ENCODE assay signal across 8 mouse cellular contexts in the genomic region with DNA sequence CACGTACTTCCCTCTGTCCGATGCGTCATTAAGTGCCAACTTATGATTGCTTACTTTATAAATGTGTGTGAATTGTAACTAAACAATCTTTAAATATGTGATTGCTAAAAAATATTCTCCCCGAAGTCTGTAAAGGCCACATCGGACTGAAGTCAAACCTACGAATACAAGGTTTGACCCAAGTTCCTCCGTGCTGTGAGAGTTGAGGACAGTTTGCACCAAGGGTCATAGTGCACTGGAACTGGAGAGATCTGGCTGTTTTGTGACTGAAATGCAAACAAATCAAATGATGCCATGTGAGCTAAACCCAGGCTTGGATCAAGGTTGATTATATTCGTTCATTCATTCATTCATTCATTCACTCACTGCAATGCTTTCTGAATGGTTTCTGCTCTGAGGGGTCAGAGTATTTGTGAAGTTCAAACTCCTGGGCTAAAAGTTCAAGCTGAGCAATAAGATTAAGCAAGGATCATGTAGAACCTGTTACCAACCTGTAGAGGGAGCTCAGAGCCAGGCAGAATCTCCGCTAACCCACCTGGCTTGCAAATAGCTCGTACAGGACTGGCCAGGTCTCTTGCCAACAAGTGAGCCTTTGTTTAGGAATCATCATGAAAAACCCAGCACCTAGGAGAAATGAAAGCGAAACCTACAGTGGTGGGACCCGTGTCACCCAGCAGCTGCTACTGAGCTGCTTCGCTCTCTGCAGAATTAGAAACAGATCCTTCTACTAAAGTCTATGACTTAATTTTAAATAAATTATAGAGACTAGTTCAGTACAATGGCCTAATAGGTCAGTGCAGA.
A peak's percentile ranks its signal among the peaks of the same experiment; 100 is the strongest.
DNase-seq lines count a peak whose midpoint lies in the region; ATAC-seq and TF ChIP-seq lines count a peak whose summit lies in the region.

No protein-coding gene starts in this region.

- peak; percentile 82 for DNase-seq in CH12.LX (ENCODE audit: extremely low read depth)
- peak; percentile 43 for DNase-seq in adrenal gland, postnatal 25 days
- peak; percentile 70 to 80 for DNase-seq in lung, adult 18-20 months
- DNase-seq in thymus, adult 2 months: peak; percentile 45

- dilution Hi-C loops in CH12.LX (cut with MboI; ENCODE audit: extremely low pct_ligation_motif_present, extremely low pct_unique_long_range_greater_than_20kb, low sequenced_read_pairs): no loop called here

- no peak for TF ChIP-seq EP300 in CH12.LX (IDR thresholded peaks at IDR 0.05; ENCODE audit: low read length)

- no peaks in the 10 kb centered on the region for H3K27me3 ChIP-seq in CH12.LX (replicated peaks)
- H3K27me3 ChIP-seq in embryonic facial prominence, embryonic 15.5 days: no peaks in the 10 kb centered on the region
- H3K27me3 ChIP-seq in heart, embryonic 14.5 days (ENCODE audit: control insufficient read depth, insufficient read depth, low read length): no peaks in the 10 kb centered on the region
- H3K27me3 ChIP-seq in kidney, embryonic 16.5 days (ENCODE audit: insufficient read depth, low read length): no peaks in the 10 kb centered on the region
- no peaks in the 10 kb centered on the region for H3K27me3 ChIP-seq in neural tube, embryonic 12.5 days (replicated peaks)
- no peaks in the 10 kb centered on the region for H3K27me3 ChIP-seq in thymus, adult 2 months (ENCODE audit: control insufficient read depth, insufficient read depth, low read length)

- no peaks in the 10 kb centered on the region for H3K79me2 ChIP-seq in CH12.LX (replicated peaks; ENCODE audit: control insufficient read depth, extremely low read depth, insufficient read depth, poor library complexity, severe bottlenecking)

- peaks cover 2% of the 10 kb centered on the region for H3K9me3 ChIP-seq in CH12.LX (replicated peaks; ENCODE audit: low read length)
- no peaks in the 10 kb centered on the region for H3K9me3 ChIP-seq in embryonic facial prominence, embryonic 15.5 days (replicated peaks)
- 0 out of 2 replicates have a peak, but pooled peaks cover 2% of the 10 kb centered on the region for H3K9me3 ChIP-seq in heart, embryonic 14.5 days (ENCODE audit: control insufficient read depth, low read length)
- H3K9me3 ChIP-seq in kidney, embryonic 16.5 days (ENCODE audit: low read length): no peaks in the 10 kb centered on the region
- H3K9me3 ChIP-seq in neural tube, embryonic 12.5 days: no peaks in the 10 kb centered on the region

- H3K27ac ChIP-seq in CH12.LX (ENCODE audit: insufficient read depth, low read depth): no peak overlapping the region
- H3K27ac ChIP-seq in embryonic facial prominence, embryonic 15.5 days (replicated peaks): no peak overlapping the region; the same call in 1 of the 2 replicates
- H3K27ac ChIP-seq in heart, embryonic 14.5 days (replicated peaks in 1 of 2; ENCODE audit: control insufficient read depth in 1 of 2, insufficient read depth in 1 of 2, low read depth in 2 of 2, low read length in 2 of 2): no peak overlapping the region
- H3K27ac ChIP-seq in kidney, embryonic 16.5 days (ENCODE audit: low read length): no peak overlapping the region
- H3K27ac ChIP-seq in neural tube, embryonic 12.5 days: no peak overlapping the region
- H3K27ac ChIP-seq in thymus, adult 2 months (ENCODE audit: control insufficient read depth, insufficient read depth, low read length): no peak overlapping the region

- peak; percentile 69 to 83 for TF ChIP-seq CTCF in CH12.LX (conservative IDR thresholded peaks at IDR 0.05 in 1 of 2, IDR thresholded peaks at IDR 0.05 in 1 of 2; ENCODE audit: low read depth in 2 of 2, low read length in 2 of 2)
- TF ChIP-seq CTCF in thymus, adult 2 months (IDR thresholded peaks at IDR 0.05; ENCODE audit: borderline replicate concordance, control insufficient read depth, extremely low read depth, insufficient read depth, low read length, poor library complexity): no peak

- in situ Hi-C loops in CH12.LX (cut with MboI; ENCODE audit: low pct_ligation_motif_present, low pct_unique_long_range_greater_than_20kb, low sequenced_read_pairs): loop anchor here (25.0 kb wide), 1 partner anchor 333 kb away; no protein-coding TSS in a partner anchor

- 0 out of 2 replicates have a peak overlapping the region, but pooled peaks have one; percentile 14 for H3K9ac ChIP-seq in CH12.LX (ENCODE audit: insufficient read depth, low read depth)
- H3K9ac ChIP-seq in embryonic facial prominence, embryonic 15.5 days: no peak overlapping the region
- H3K9ac ChIP-seq in heart, embryonic 14.5 days (ENCODE audit: low read length): 0 out of 2 replicates have a peak overlapping the region, but pooled peaks have one; percentile 27
- H3K9ac ChIP-seq in kidney, embryonic 16.5 days (replicated peaks; ENCODE audit: low read length): peak overlapping the region; percentile 23; the same call in 1 of the 2 replicates
- no peak overlapping the region for H3K9ac ChIP-seq in neural tube, embryonic 12.5 days

- H3K4me1 ChIP-seq in CH12.LX (ENCODE audit: control insufficient read depth in 1 of 2, insufficient read depth in 2 of 2): peaks cover 0 to 18% of the 10 kb centered on the region in 2 experiments; a peak in 3 of 4 replicates
- peaks cover 5% of the 10 kb centered on the region; the same call in 1 of the 2 replicates for H3K4me1 ChIP-seq in embryonic facial prominence, embryonic 15.5 days
- peaks cover 0 to 3% of the 10 kb centered on the region in 2 experiments; a peak in 2 of 4 replicates for H3K4me1 ChIP-seq in heart, embryonic 14.5 days (ENCODE audit: control insufficient read depth in 2 of 2, insufficient read depth in 2 of 2, low read length in 2 of 2)
- peaks cover 6% of the 10 kb centered on the region; the same call in 1 of the 2 replicates for H3K4me1 ChIP-seq in kidney, embryonic 16.5 days (ENCODE audit: insufficient read depth, low read length)
- H3K4me1 ChIP-seq in neural tube, embryonic 12.5 days: no peaks in the 10 kb centered on the region
- H3K4me1 ChIP-seq in thymus, adult 2 months (replicated peaks; ENCODE audit: control insufficient read depth, insufficient read depth, low read length): no peaks in the 10 kb centered on the region

- ATAC-seq in embryonic facial prominence, embryonic 15.5 days (ENCODE audit: insufficient number of reproducible peaks, low FRiP score, low TSS enrichment, low read depth): peak; percentile 89
- ATAC-seq in heart, embryonic 14.5 days (ENCODE audit: insufficient number of reproducible peaks, insufficient read depth, low FRiP score, low read depth): peak; percentile 56; the same call in 1 of the 2 replicates
- ATAC-seq in kidney, embryonic 16.5 days (ENCODE audit: low FRiP score, low TSS enrichment): peak; percentile 82
- peak; percentile 12; the same call in 1 of the 2 replicates for ATAC-seq in neural tube, embryonic 12.5 days (ENCODE audit: low FRiP score, low read depth)

- peak; percentile 93 for TF ChIP-seq RAD21 in CH12.LX (IDR thresholded peaks at IDR 0.05; ENCODE audit: low read depth, low read length)

- peak overlapping the region; percentile 91 for H3K4me2 ChIP-seq in CH12.LX (ENCODE audit: insufficient read depth, low read depth, poor library complexity, severe bottlenecking)
- peak overlapping the region; percentile 33 for H3K4me2 ChIP-seq in embryonic facial prominence, embryonic 15.5 days (replicated peaks)
- peak overlapping the region; percentile 45 for H3K4me2 ChIP-seq in heart, embryonic 14.5 days (ENCODE audit: low read length)
- H3K4me2 ChIP-seq in kidney, embryonic 16.5 days (replicated peaks; ENCODE audit: low read depth, low read length): peak overlapping the region; percentile 30
- peak overlapping the region; percentile 4; the same call in 1 of the 2 replicates for H3K4me2 ChIP-seq in neural tube, embryonic 12.5 days (replicated peaks)

- no peaks in the 10 kb centered on the region for H3K36me3 ChIP-seq in CH12.LX (replicated peaks in 1 of 2; ENCODE audit: control insufficient read depth in 1 of 2, insufficient read depth in 1 of 2, low read length in 1 of 2)
- H3K36me3 ChIP-seq in embryonic facial prominence, embryonic 15.5 days: no peaks in the 10 kb centered on the region
- no peaks in the 10 kb centered on the region for H3K36me3 ChIP-seq in heart, embryonic 14.5 days (ENCODE audit: control insufficient read depth, insufficient read depth, low read length)
- H3K36me3 ChIP-seq in kidney, embryonic 16.5 days (ENCODE audit: insufficient read depth, low read length): no peaks in the 10 kb centered on the region
- H3K36me3 ChIP-seq in neural tube, embryonic 12.5 days: no peaks in the 10 kb centered on the region
- H3K36me3 ChIP-seq in thymus, adult 2 months (ENCODE audit: control insufficient read depth, insufficient read depth, low read length): no peaks in the 10 kb centered on the region

- WGBS in embryonic facial prominence, embryonic 15.5 days: 42% methylated on average over 13 of the region's 13 CpGs
- WGBS in heart, embryonic 14.5 days: 41% methylated on average over 13 of the region's 13 CpGs
- WGBS in kidney, embryonic 16.5 days: 43% methylated on average over 13 of the region's 13 CpGs
- 56% methylated on average over 13 of the region's 13 CpGs for WGBS in neural tube, embryonic 12.5 days
- 45% methylated on average over 13 of the region's 13 CpGs for WGBS in thymus, adult 2 months

- TF ChIP-seq POLR2A in CH12.LX (IDR thresholded peaks at IDR 0.05; ENCODE audit: low read depth, low read length): no peak
- TF ChIP-seq POLR2A in thymus, adult 2 months (IDR thresholded peaks at IDR 0.05; ENCODE audit: control insufficient read depth, extremely low read depth, insufficient read depth, low read length, poor library complexity): no peak

- H3K4me3 ChIP-seq in CH12.LX (replicated peaks in 1 of 3; ENCODE audit: low read depth in 2 of 3, low read length in 2 of 3, poor library complexity in 1 of 3): peak overlapping the region in 1 of 3 experiments; percentile 19
- H3K4me3 ChIP-seq in embryonic facial prominence, embryonic 15.5 days (replicated peaks): peak overlapping the region; percentile 35
- peak overlapping the region in 1 of 2 experiments; percentile 8; a peak in 1 of 4 replicates for H3K4me3 ChIP-seq in heart, embryonic 14.5 days (ENCODE audit: control insufficient read depth in 1 of 2, insufficient read depth in 1 of 2, low read depth in 1 of 2, low read length in 2 of 2)
- peak overlapping the region; percentile 10 for H3K4me3 ChIP-seq in kidney, embryonic 16.5 days (ENCODE audit: low read length)
- no peak overlapping the region for H3K4me3 ChIP-seq in neural tube, embryonic 12.5 days
- H3K4me3 ChIP-seq in thymus, adult 2 months (ENCODE audit: control insufficient read depth, insufficient read depth, low read length): no peak overlapping the region

TF ChIP-seq in CH12.LX, 34 proteins besides CTCF, POLR2A, EP300 and RAD21 (continues in another document):
- TF ChIP-seq CHD2 (IDR thresholded peaks at IDR 0.05; ENCODE audit: low read length): no peak
- TF ChIP-seq USF1 (IDR thresholded peaks at IDR 0.05; ENCODE audit: low read depth, low read length): no peak
- TF ChIP-seq SIN3A (IDR thresholded peaks at IDR 0.05; ENCODE audit: low read length): no peak
- TF ChIP-seq USF2 (conservative IDR thresholded peaks at IDR 0.05; ENCODE audit: low read depth, low read length): no peak
- no peak for TF ChIP-seq JUND (conservative IDR thresholded peaks at IDR 0.05; ENCODE audit: low read depth, low read length)
- TF ChIP-seq NELFE (IDR thresholded peaks at IDR 0.05; ENCODE audit: low read depth, low read length): no peak
- TF ChIP-seq ETS1 (conservative IDR thresholded peaks at IDR 0.05; ENCODE audit: low read depth, low read length): 0 out of 2 replicates have a peak, but pooled peaks have one; percentile 23
- TF ChIP-seq ZC3H11A (IDR thresholded peaks at IDR 0.05; ENCODE audit: low read depth, low read length): no peak

Comparison
In these comparisons a context has a peak if more than half of its experiments do, and no peak if none do; other contexts are left out.
1. H3K4me2 ChIP-seq: peak in every context shown above with its lines; median percentile 91 in CH12.LX; 45 in heart, embryonic 14.5 days; 33 in embryonic facial prominence, embryonic 15.5 days; 30 in kidney, embryonic 16.5 days; 4 in neural tube, embryonic 12.5 days.
2. H3K4me3 ChIP-seq: peak in embryonic facial prominence, embryonic 15.5 days (single experiment) and kidney, embryonic 16.5 days (single experiment); none in neural tube, embryonic 12.5 days (single experiment) and thymus, adult 2 months (single experiment).
3. H3K9ac ChIP-seq: peak in CH12.LX (single experiment), heart, embryonic 14.5 days (single experiment) and kidney, embryonic 16.5 days (single experiment); none in embryonic facial prominence, embryonic 15.5 days (single experiment) and neural tube, embryonic 12.5 days (single experiment).
4. ATAC-seq: peak in every context shown above with its lines; median percentile 89 in embryonic facial prominence, embryonic 15.5 days; 82 in kidney, embryonic 16.5 days; 56 in heart, embryonic 14.5 days; 12 in neural tube, embryonic 12.5 days.
5. Peak in every context shown above with its lines, with median percentiles within 50 percentile points of each other: DNase-seq.